Mouse (Mus musculus): Measurements from ENCODE around the gene Ptrh1. TPM values are rescaled to one million over a fixed set of nuclear protein-coding genes. Genes with fewer than 3 reads are reported as not detected.

Gene Ptrh1
- polyA plus RNA-seq, 1 experiment from 2014 or later: 5.2 TPM

DNA sequence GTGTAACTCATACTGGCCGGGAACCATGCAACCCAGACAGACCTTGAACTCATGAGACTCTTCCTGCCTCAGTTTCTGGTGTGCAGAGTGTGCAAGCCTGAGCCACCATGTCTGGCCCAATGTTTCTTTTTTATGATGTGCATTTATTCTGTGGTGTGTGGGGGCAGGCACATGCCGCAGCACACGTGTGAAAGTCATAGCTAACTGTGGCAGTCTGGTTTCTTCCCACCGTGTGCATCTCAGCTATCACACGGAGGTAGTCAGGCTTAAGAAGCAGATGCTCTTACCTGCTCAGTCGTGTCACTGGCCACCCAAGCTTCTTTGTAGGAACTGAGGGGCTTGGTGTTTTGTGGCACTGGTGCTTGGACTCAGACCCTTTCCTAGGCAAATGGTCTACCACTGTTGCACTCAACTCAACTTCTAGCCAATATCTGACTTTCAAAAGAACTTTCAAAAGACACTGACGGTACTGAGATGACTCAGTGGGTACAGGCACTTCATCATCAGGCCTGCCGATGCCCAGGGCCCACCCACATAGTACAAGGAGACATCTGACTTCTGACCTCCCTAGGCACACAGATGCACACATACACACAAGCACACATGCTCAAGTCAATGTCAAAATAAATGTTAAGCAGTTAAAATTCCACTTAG lies 2.8 kb upstream of the Ptrh1 start:
- Histone ChIP-seq H3K9me3 (replicated peaks) (no peaks in the 10 kb centered on the region), H3K9ac (no peak overlapping the region), H3K4me2 (no peak overlapping the region), H3K36me3 (no peaks in the 10 kb centered on the region), H3K4me1 (replicated peaks) (peaks cover 20% of the 10 kb centered on the region), H3K4me3 (no peak overlapping the region), H3K27ac (ENCODE audit: poor library complexity, severe bottlenecking) (no peak overlapping the region), H3K27me3 (replicated peaks) (peaks cover 6% of the 10 kb centered on the region; the same call in 1 of the 2 replicates)
- ATAC-seq (ENCODE audit: insufficient number of reproducible peaks, low FRiP score): no peak
- WGBS: 81% methylated on average over 8 of the region's 8 CpGs

DNA sequence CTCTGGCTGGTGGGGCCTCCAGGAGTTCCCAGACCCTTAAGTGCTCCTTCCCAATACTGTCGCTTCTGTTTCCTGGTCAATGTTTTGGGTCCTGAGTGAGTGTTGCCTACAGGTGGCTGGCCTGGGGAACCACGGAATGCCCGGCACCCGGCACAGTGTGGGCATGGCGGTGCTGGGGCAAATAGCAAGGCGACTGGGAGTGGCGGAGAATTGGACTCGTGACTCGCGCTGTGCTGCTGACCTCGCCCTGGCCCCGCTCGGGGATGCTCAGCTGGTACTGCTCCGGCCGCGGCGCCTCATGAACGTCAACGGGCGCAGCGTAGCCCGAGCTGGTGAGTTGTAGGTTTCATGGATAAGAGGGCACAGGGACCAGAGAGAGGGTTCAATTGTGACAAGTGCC lies 606 bp downstream of the Ptrh1 start:
- H3K9ac ChIP-seq: peak overlapping the region; percentile 58
- no peak for ATAC-seq (ENCODE audit: insufficient number of reproducible peaks, low FRiP score)
- no peaks in the 10 kb centered on the region for H3K36me3 ChIP-seq
- no peak overlapping the region for H3K27ac ChIP-seq (ENCODE audit: poor library complexity, severe bottlenecking)
- peak overlapping the region; percentile 85 for H3K4me2 ChIP-seq
- peak overlapping the region; percentile 63 for H3K4me3 ChIP-seq
- no peaks in the 10 kb centered on the region for H3K9me3 ChIP-seq (replicated peaks)
- WGBS: 28% methylated on average over 22 of the region's 22 CpGs
- H3K4me1 ChIP-seq (replicated peaks): peaks cover 20% of the 10 kb centered on the region
- peaks cover 6% of the 10 kb centered on the region; the same call in 1 of the 2 replicates for H3K27me3 ChIP-seq (replicated peaks)

DNA sequence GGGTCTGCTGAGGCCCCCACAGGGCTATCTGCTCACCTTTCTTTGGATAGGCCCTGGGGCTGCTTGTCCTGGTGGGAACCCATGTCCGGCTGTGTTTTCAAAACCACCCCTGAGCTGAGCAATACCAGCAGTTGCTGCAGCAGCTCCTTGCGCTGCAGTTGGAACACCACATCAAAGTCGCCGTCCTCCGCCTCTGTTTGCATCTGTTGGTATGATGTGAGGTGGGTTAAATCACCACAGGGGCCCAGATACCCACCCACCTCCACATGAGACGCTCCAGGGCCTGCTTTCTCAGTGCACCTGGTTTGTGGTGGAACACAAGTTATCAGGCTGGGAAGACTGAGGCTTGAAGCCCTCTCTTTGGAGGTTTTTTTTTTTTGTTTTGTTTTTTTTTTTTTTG lies 2.5 kb downstream of the Ptrh1 start:
- no peak overlapping the region for H3K27ac ChIP-seq (ENCODE audit: poor library complexity, severe bottlenecking)
- no peak overlapping the region for H3K4me2 ChIP-seq
- H3K36me3 ChIP-seq: no peaks in the 10 kb centered on the region
- no peaks in the 10 kb centered on the region for H3K9me3 ChIP-seq (replicated peaks)
- ATAC-seq (ENCODE audit: insufficient number of reproducible peaks, low FRiP score): no peak
- peaks cover 6% of the 10 kb centered on the region; the same call in 1 of the 2 replicates for H3K27me3 ChIP-seq (replicated peaks)
- H3K4me1 ChIP-seq (replicated peaks): peaks cover 12% of the 10 kb centered on the region
- H3K4me3 ChIP-seq: no peak overlapping the region
- H3K9ac ChIP-seq: no peak overlapping the region
- WGBS: 90% methylated on average over 6 of the region's 6 CpGs

DNA sequence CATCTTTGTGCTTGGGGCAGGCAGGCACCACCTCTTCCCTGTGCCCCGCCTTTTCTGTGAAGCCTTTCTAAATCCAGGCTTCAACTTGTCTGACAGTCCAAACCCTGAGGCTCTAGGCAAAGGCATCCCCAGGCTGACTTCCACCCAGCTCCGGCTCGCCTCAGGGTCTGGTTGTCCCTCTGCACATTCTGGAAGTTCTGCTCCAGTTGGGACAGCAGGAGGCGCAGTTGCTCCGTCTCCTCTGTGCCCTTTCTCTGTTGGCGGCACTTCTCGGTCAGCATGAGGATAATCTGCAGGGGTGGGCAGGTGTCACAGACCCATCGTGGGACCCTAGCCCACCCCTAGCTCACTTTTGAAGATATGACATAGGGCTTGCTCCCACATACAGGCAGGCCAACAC lies 3.5 kb downstream of the Ptrh1 start:
- H3K9ac ChIP-seq: no peak overlapping the region
- no peak for ATAC-seq (ENCODE audit: insufficient number of reproducible peaks, low FRiP score)
- no peaks in the 10 kb centered on the region for H3K9me3 ChIP-seq (replicated peaks)
- H3K4me2 ChIP-seq: no peak overlapping the region
- H3K27me3 ChIP-seq (replicated peaks): peaks cover 6% of the 10 kb centered on the region; the same call in 1 of the 2 replicates
- H3K4me1 ChIP-seq (replicated peaks): peaks cover 16% of the 10 kb centered on the region
- no peak overlapping the region for H3K4me3 ChIP-seq
- 14% methylated on average over 8 of the region's 8 CpGs for WGBS
- H3K27ac ChIP-seq (ENCODE audit: poor library complexity, severe bottlenecking): no peak overlapping the region
- no peaks in the 10 kb centered on the region for H3K36me3 ChIP-seq

DNA sequence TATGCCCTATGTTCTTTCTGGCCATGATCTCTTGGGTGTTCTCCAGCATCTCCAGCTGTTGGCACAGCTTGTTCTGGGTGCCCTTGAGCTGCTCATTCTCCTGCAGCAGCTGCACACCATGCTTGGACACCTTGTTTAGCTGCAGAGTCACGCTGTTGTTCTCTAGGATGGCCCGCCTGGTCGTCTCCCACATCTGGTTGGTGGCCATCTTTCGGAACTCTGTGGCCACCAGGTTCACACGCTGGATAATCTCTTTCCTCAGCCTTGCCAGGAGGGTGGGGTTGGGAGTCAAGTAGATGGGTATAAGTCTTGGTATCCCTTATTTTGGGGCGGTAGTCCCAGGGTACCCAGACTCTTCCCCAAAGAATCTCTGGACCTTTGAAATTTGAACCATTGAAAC lies 4.1 kb downstream of the Ptrh1 start:
- peaks cover 18% of the 10 kb centered on the region for H3K4me1 ChIP-seq (replicated peaks)
- WGBS: 81% methylated on average over 6 of the region's 6 CpGs
- H3K27me3 ChIP-seq (replicated peaks): peaks cover 6% of the 10 kb centered on the region; the same call in 1 of the 2 replicates
- H3K36me3 ChIP-seq: no peaks in the 10 kb centered on the region
- no peak overlapping the region for H3K4me2 ChIP-seq
- no peak overlapping the region for H3K9ac ChIP-seq
- no peak for ATAC-seq (ENCODE audit: insufficient number of reproducible peaks, low FRiP score)
- H3K9me3 ChIP-seq (replicated peaks): no peaks in the 10 kb centered on the region
- no peak overlapping the region for H3K4me3 ChIP-seq
- H3K27ac ChIP-seq (ENCODE audit: poor library complexity, severe bottlenecking): no peak overlapping the region

DNA sequence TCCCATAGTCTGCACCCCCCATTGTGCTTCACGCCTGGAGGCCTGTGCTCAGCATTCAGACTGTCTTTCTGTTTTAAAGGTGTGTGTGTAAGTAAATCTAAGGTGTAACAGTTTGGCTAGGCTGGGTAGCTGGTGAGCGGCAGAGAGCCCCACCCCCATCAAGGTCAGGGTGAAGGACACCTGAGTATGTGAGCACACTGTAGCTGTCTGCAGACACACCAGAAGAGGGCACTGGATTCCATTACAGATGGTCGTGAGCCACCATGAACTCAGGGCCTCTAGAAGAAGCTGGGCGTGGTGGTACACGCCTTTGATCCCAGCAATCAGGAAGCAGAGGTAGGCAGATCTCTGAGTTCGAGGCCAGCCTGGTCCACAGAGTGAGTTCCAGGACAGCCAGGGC lies 6.1 kb downstream of the Ptrh1 start:
- H3K4me3 ChIP-seq: no peak overlapping the region
- H3K4me1 ChIP-seq (replicated peaks): peaks cover 5% of the 10 kb centered on the region
- H3K27me3 ChIP-seq (replicated peaks): peaks cover 4% of the 10 kb centered on the region; the same call in 1 of the 2 replicates
- WGBS: 73% methylated on average over 6 of the region's 6 CpGs
- H3K4me2 ChIP-seq: no peak overlapping the region
- ATAC-seq (ENCODE audit: insufficient number of reproducible peaks, low FRiP score): no peak
- H3K9ac ChIP-seq: no peak overlapping the region
- no peaks in the 10 kb centered on the region for H3K36me3 ChIP-seq
- H3K9me3 ChIP-seq (replicated peaks): no peaks in the 10 kb centered on the region
- H3K27ac ChIP-seq (ENCODE audit: poor library complexity, severe bottlenecking): no peak overlapping the region

DNA sequence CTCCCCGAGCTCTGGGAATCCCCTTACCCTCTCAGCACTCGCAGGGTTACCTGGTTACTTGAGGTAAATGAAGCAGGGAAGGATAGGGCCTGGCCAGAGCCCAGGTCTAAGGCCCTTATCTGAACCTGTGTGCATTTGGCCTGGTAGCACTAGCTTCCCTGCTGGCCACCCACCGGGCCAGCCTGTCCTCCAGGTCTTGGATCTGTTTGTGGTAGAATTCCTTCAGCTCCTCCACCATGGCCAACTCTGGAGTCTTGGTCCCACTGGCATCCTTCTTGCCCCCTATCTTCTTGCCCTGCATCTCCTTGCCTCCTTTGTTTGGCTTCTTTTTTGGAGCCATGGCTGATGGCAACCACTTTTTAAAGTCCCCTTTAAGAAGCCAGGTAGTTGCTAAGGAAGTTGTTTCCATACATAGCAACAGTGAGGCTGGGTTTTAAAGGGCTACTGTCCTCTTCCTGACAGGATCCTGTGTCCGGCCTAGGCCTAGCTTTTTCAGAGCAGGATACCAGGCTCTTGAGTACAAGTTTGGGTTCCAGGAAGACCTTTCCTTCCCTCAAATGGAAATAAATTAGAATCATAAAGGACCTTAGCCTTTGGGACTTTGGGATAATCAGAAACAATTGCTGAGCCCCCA lies 8.6 kb downstream of the Ptrh1 start, which contains the start of gene Cfap157:
Gene Cfap157, minus strand, starts transcription at position 381 of the 634 bp plus-strand sequence.
- H3K27ac ChIP-seq (ENCODE audit: poor library complexity, severe bottlenecking): no peak within 1 kb of the TSS
- peaks cover 5% of the 10 kb centered on the region for H3K4me1 ChIP-seq (replicated peaks)
- WGBS: 40% methylated on average over 4 of the region's 4 CpGs
- H3K9me3 ChIP-seq (replicated peaks): no peaks in the 10 kb centered on the region
- no peaks in the 10 kb centered on the region for H3K27me3 ChIP-seq (replicated peaks)
- no peak for ATAC-seq (ENCODE audit: insufficient number of reproducible peaks, low FRiP score)
- H3K36me3 ChIP-seq: no peaks in the 10 kb centered on the region; the same call in 1 of the 2 replicates
- H3K4me3 ChIP-seq: no peak within 1 kb of the TSS
- H3K4me2 ChIP-seq: peak within 1 kb of the TSS; percentile 32; the same call in 1 of the 2 replicates
- H3K9ac ChIP-seq: no peak within 1 kb of the TSS

DNA sequence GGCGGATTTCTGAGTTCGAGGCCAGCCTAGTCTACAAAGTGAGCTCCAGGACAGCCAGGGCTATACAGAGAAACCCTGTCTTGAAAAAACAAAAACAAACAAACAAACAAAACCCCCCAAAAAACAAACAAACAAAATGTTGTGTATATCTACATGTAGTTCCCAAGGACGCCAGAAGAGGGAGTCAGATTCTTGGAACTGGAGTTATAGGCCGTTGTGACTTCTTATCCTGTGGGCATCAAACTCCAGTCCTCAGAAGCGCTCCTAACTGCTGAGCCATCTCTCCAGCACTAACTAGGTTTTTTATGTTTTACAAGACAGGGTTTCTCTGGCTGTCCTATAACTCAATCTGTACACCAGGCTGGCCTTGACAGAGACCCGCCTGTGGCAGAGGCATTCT lies 11.6 kb downstream of the Ptrh1 start:
- H3K4me2 ChIP-seq: no peak overlapping the region
- H3K27me3 ChIP-seq (replicated peaks): no peaks in the 10 kb centered on the region
- H3K36me3 ChIP-seq: no peaks in the 10 kb centered on the region; the same call in 1 of the 2 replicates
- no peaks in the 10 kb centered on the region for H3K9me3 ChIP-seq (replicated peaks)
- no peak overlapping the region for H3K27ac ChIP-seq (ENCODE audit: poor library complexity, severe bottlenecking)
- no peak overlapping the region for H3K9ac ChIP-seq
- H3K4me3 ChIP-seq: no peak overlapping the region
- H3K4me1 ChIP-seq (replicated peaks): peaks cover 8% of the 10 kb centered on the region
- 57% methylated on average over 6 of the region's 6 CpGs for WGBS
- no peak for ATAC-seq (ENCODE audit: insufficient number of reproducible peaks, low FRiP score)

DNA sequence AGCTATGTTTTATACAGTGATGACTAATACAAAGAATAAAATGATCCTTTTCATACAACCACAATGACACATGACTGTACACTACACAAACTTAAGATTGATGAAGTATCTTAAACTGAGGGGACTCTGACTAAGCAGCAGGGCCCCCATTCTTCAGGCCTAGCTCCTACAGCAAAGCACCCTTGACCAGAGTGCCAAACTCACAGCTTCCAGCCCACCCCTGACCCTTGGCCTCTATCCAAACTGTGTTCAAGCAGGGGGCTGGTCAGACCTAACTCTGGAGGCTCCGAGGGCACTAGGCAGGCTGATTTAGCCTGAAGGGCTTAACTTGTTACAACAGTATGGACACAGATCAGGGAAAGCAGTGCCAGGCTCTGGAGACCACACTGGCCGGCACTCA lies 13.0 kb downstream of the Ptrh1 start:
- 61% methylated on average over 2 of the region's 2 CpGs for WGBS

DNA sequence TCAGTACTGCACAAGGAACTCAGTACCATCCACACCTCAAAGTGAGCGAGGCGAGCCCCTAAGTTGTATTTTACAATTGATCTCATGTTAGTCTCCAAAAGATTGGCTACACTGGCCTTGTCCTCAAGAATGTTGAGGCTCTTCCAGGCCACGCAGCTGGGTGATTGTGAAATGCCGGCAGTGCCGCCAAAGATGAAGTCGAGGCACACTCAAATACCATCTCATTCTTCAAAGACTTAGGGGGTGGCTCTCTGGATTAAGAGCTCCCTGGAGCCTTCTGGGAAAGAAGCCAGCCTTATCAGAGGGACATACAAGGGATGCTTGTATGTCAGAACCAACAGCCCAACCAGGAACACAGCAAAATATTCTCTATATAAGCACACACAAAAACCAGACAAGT lies 15.7 kb downstream of the Ptrh1 start:
- no peak overlapping the region for H3K27ac ChIP-seq (ENCODE audit: poor library complexity, severe bottlenecking)
- WGBS: 66% methylated on average over 6 of the region's 6 CpGs
- H3K4me2 ChIP-seq: no peak overlapping the region
- no peak for ATAC-seq (ENCODE audit: insufficient number of reproducible peaks, low FRiP score)
- no peaks in the 10 kb centered on the region for H3K9me3 ChIP-seq (replicated peaks)
- peaks cover 3% of the 10 kb centered on the region for H3K4me1 ChIP-seq (replicated peaks)
- H3K36me3 ChIP-seq: peaks cover 32% of the 10 kb centered on the region
- no peak overlapping the region for H3K4me3 ChIP-seq
- H3K27me3 ChIP-seq (replicated peaks): no peaks in the 10 kb centered on the region
- no peak overlapping the region for H3K9ac ChIP-seq

More for the DNA sequence above, 13.0 kb downstream of the Ptrh1 start:
- H3K4me2 ChIP-seq: no peak overlapping the region
- peaks cover 8% of the 10 kb centered on the region for H3K4me1 ChIP-seq (replicated peaks)
- no peaks in the 10 kb centered on the region for H3K9me3 ChIP-seq (replicated peaks)
- ATAC-seq (ENCODE audit: insufficient number of reproducible peaks, low FRiP score): no peak
- H3K4me3 ChIP-seq: no peak overlapping the region
- H3K27ac ChIP-seq (ENCODE audit: poor library complexity, severe bottlenecking): no peak overlapping the region
- peaks cover 5% of the 10 kb centered on the region for H3K36me3 ChIP-seq
- no peaks in the 10 kb centered on the region for H3K27me3 ChIP-seq (replicated peaks)
- no peak overlapping the region for H3K9ac ChIP-seq

DNA sequence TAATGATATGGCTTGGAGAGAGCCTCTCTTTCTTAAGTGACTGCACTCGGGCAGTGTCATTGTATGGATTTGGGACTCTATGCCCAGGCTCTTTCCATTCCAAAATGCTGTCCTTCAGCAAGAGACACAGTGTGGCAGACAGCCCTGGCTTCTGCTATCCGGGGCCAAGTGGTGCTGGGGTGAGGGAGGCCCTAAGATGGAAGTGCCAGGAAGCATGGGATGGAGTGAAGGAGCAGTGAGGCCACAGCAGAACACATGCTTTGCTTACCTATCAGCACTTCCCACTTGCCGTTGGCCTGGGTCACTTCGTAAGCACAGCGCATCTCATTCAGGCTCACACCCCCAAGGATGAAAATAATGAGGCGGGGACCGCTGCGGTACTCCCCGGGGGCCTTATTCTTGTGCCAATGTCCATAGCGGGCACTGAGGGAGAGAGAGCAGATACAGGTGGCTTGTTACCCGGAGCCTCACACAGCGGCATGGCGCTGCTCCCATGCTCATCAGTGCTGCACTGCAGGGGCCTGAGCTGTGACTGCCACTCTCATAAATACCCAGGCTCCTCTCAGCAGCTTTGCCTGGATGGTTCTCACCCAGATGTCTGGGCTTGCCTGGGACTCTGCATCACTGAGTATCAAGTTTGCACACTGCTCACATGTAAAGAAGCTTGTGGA lies 20.3 kb downstream of the Ptrh1 start:
- Histone ChIP-seq H3K4me1 (replicated peaks) (peaks cover 25% of the 10 kb centered on the region), H3K4me3 (no peak overlapping the region), H3K27me3 (replicated peaks) (no peaks in the 10 kb centered on the region), H3K4me2 (no peak overlapping the region), H3K27ac (ENCODE audit: poor library complexity, severe bottlenecking) (no peak overlapping the region), H3K9me3 (replicated peaks) (no peaks in the 10 kb centered on the region), H3K36me3 (peaks cover 70% of the 10 kb centered on the region), H3K9ac (no peak overlapping the region)
- WGBS: 84% methylated on average over 13 of the region's 13 CpGs
- ATAC-seq (ENCODE audit: insufficient number of reproducible peaks, low FRiP score): no peak

Measured in heart, embryonic 12.5 days (tissue).